Mouse (Mus musculus): ENCODE results near the gene Chtf18. TPM values are rescaled to one million over a fixed set of nuclear protein-coding genes. Genes with fewer than 3 reads are reported as not detected.
"Not testable (repeated sequence)": the region's sequence is repeated elsewhere in the genome, so short reads cannot be mapped to it uniquely, and the experiment has no call there.

The Chtf18 gene
- polyA plus RNA-seq, 1 experiment = 3.0 TPM

GRCm38 (mm10) chr17:25756378-25757242 is 29.4 kb upstream of the Chtf18 start:
- DNase-seq = no peak
- TF ChIP-seq POLR2A (IDR thresholded peaks at IDR 0.05; ENCODE audit: borderline replicate concordance, extremely low read depth, low read depth, low read length) (no peak), CTCF (IDR thresholded peaks at IDR 0.05; ENCODE audit: insufficient read depth, low read length) (no peak)
- 55% methylated on average over 9 of the region's 9 CpGs for whole genome bisulfite sequencing

GRCm38 (mm10) chr17:25755627-25756377 is 28.6 kb upstream of the Chtf18 start:
- no peak for DNase-seq
- H3K4me1 ChIP-seq (ENCODE audit: control insufficient read depth, insufficient read depth, low read length) = no peaks in the 10 kb centered on the region
- 24% methylated on average over 4 of the region's 4 CpGs for WGBS
- H3K4me3 ChIP-seq (replicated peaks; ENCODE audit: extremely low read depth, low read depth, low read length) = no peak overlapping the region
- no peak for TF ChIP-seq CTCF (IDR thresholded peaks at IDR 0.05; ENCODE audit: insufficient read depth, low read length)
- TF ChIP-seq POLR2A (IDR thresholded peaks at IDR 0.05; ENCODE audit: borderline replicate concordance, extremely low read depth, low read depth, low read length) = no peak

More at GRCm38 (mm10) chr17:25756378-25757242, 29.4 kb upstream of the Chtf18 start:
- Histone ChIP-seq H3K4me1 (ENCODE audit: control insufficient read depth, insufficient read depth, low read length) (no peaks in the 10 kb centered on the region), H3K4me3 (replicated peaks; ENCODE audit: extremely low read depth, low read depth, low read length) (no peak overlapping the region)

- no peak for DNase-seq
- no peak overlapping the region for H3K4me3 ChIP-seq (replicated peaks; ENCODE audit: extremely low read depth, low read depth, low read length)
- H3K4me1 ChIP-seq (ENCODE audit: control insufficient read depth, insufficient read depth, low read length) = no peaks in the 10 kb centered on the region
- 71% methylated on average over 4 of the region's 4 CpGs for WGBS
- TF ChIP-seq POLR2A (IDR thresholded peaks at IDR 0.05; ENCODE audit: borderline replicate concordance, extremely low read depth, low read depth, low read length) (no peak), CTCF (IDR thresholded peaks at IDR 0.05; ENCODE audit: insufficient read depth, low read length) (no peak)
These were observed 27.9 kb upstream of the Chtf18 start for GRCm38 (mm10) chr17:25755086-25755485.

- TF ChIP-seq POLR2A (IDR thresholded peaks at IDR 0.05; ENCODE audit: borderline replicate concordance, extremely low read depth, low read depth, low read length) (no peak), CTCF (IDR thresholded peaks at IDR 0.05; ENCODE audit: insufficient read depth, low read length) (no peak)
- WGBS = 71% methylated on average over 9 of the region's 9 CpGs
- H3K4me1 ChIP-seq (ENCODE audit: control insufficient read depth, insufficient read depth, low read length) = no peaks in the 10 kb centered on the region
These were observed 27.0 kb upstream of the Chtf18 start, which contains the start of gene Msln for GRCm38 (mm10) chr17:25754241-25754640. Gene Msln, minus strand, starts transcription at chr17:25754378.

GRCm38 (mm10) chr17:25751446-25751845 is 24.2 kb upstream of the Chtf18 start:
- 15% methylated on average over 5 of the region's 5 CpGs for WGBS
- TF ChIP-seq POLR2A (IDR thresholded peaks at IDR 0.05; ENCODE audit: borderline replicate concordance, extremely low read depth, low read depth, low read length) = no peak
- TF ChIP-seq CTCF (IDR thresholded peaks at IDR 0.05; ENCODE audit: insufficient read depth, low read length) = no peak
- no peak for DNase-seq
- H3K4me3 ChIP-seq (replicated peaks; ENCODE audit: extremely low read depth, low read depth, low read length) = no peak overlapping the region
- no peaks in the 10 kb centered on the region for H3K4me1 ChIP-seq (ENCODE audit: control insufficient read depth, insufficient read depth, low read length)

More at GRCm38 (mm10) chr17:25754241-25754640, 27.0 kb upstream of the Chtf18 start, which contains the start of gene Msln:
- no peak for DNase-seq
- H3K4me3 ChIP-seq (replicated peaks; ENCODE audit: extremely low read depth, low read depth, low read length) = no peak within 1 kb of the TSS

GRCm38 (mm10) chr17:25749314-25749713 is 22.1 kb upstream of the Chtf18 start:
- H3K4me1 ChIP-seq (ENCODE audit: control insufficient read depth, insufficient read depth, low read length) = no peaks in the 10 kb centered on the region
- TF ChIP-seq POLR2A (IDR thresholded peaks at IDR 0.05; ENCODE audit: borderline replicate concordance, extremely low read depth, low read depth, low read length) = no peak
- no peak for TF ChIP-seq CTCF (IDR thresholded peaks at IDR 0.05; ENCODE audit: insufficient read depth, low read length)
- no peak overlapping the region for H3K4me3 ChIP-seq (replicated peaks; ENCODE audit: extremely low read depth, low read depth, low read length)
- DNase-seq = no peak
- 72% methylated on average over 6 of the region's 6 CpGs for WGBS

GRCm38 (mm10) chr17:25748238-25748637 is 21.0 kb upstream of the Chtf18 start:
- no peak overlapping the region for H3K4me3 ChIP-seq (replicated peaks; ENCODE audit: extremely low read depth, low read depth, low read length)
- WGBS = 82% methylated on average over 4 of the region's 4 CpGs

GRCm38 (mm10) chr17:25744311-25744710 is 17.1 kb upstream of the Chtf18 start:
- TF ChIP-seq CTCF (IDR thresholded peaks at IDR 0.05; ENCODE audit: insufficient read depth, low read length) (no peak), POLR2A (IDR thresholded peaks at IDR 0.05; ENCODE audit: borderline replicate concordance, extremely low read depth, low read depth, low read length) (no peak)
- H3K4me3 ChIP-seq (replicated peaks; ENCODE audit: extremely low read depth, low read depth, low read length) = no peak overlapping the region
- no peaks in the 10 kb centered on the region for H3K4me1 ChIP-seq (ENCODE audit: control insufficient read depth, insufficient read depth, low read length)
- WGBS = 64% methylated on average over 10 of the region's 10 CpGs
- no peak for DNase-seq

More at GRCm38 (mm10) chr17:25748238-25748637, 21.0 kb upstream of the Chtf18 start:
- DNase-seq = no peak
- no peaks in the 10 kb centered on the region for H3K4me1 ChIP-seq (ENCODE audit: control insufficient read depth, insufficient read depth, low read length)
- TF ChIP-seq POLR2A (IDR thresholded peaks at IDR 0.05; ENCODE audit: borderline replicate concordance, extremely low read depth, low read depth, low read length) (no peak), CTCF (IDR thresholded peaks at IDR 0.05; ENCODE audit: insufficient read depth, low read length) (no peak)

- Histone ChIP-seq H3K4me3 (replicated peaks; ENCODE audit: extremely low read depth, low read depth, low read length) (no peak overlapping the region), H3K4me1 (ENCODE audit: control insufficient read depth, insufficient read depth, low read length) (no peaks in the 10 kb centered on the region)
- TF ChIP-seq CTCF (IDR thresholded peaks at IDR 0.05; ENCODE audit: insufficient read depth, low read length) = no peak
- no peak for TF ChIP-seq POLR2A (IDR thresholded peaks at IDR 0.05; ENCODE audit: borderline replicate concordance, extremely low read depth, low read depth, low read length)
- DNase-seq = no peak
- WGBS = 66% methylated on average over 9 of the region's 9 CpGs
These were observed 16.6 kb upstream of the Chtf18 start for GRCm38 (mm10) chr17:25743831-25744230.

GRCm38 (mm10) chr17:25741471-25741870 is 14.3 kb upstream of the Chtf18 start:
- H3K4me3 ChIP-seq (replicated peaks; ENCODE audit: extremely low read depth, low read depth, low read length); DNase-seq; H3K4me1 ChIP-seq (ENCODE audit: control insufficient read depth, insufficient read depth, low read length): not testable (repeated sequence)
- WGBS = 66% methylated on average over 12 of the region's 12 CpGs

Measured in lung, adult 2 months (tissue).